Mouse (Mus musculus): ENCODE data around the gene Clstn2. TPM values are rescaled to one million over a fixed set of nuclear protein-coding genes. Genes with fewer than 3 reads are reported as not detected.

Gene Clstn2
- total and polyA plus RNA-seq, 3 experiments: not detected

DNA sequence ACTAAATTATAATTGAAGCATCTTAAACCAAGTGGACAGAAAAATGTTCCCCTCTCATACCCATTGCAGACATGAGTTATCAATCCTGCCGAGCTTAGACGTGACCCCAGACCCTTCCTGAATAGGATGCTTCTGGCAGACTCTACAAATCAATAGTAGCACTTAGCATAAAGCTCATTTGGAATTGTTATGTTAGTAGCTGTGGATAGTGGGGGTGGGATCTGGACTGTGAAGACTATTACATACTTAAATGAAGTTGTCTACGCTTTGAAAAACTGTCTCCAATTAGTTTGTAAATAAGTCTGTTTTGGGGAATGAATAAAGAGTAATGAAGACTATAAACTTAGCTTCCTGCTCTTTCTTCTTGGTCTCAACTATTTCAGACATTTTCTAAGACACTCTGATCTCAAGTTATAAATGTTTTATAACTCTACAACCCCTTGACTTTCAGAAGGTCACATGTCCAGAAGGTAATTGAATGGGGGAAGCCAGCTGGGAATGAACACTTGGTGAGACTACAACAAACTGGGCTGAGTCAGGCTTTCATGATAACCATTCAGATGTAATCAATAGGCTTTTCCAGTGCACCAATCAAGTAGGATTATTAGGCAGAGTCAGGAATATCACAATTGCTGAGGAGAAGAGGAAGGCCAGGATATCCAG, 216.7 kb downstream of the Clstn2 start:
- Histone ChIP-seq H3K4me1 (ENCODE audit: control insufficient read depth in 1 of 2, insufficient read depth in 2 of 2) (no peaks in the 10 kb centered on the region), H3K27me3 (replicated peaks) (no peaks in the 10 kb centered on the region), H3K9me3 (replicated peaks; ENCODE audit: low read length) (peaks cover 66% of the 10 kb centered on the region), H3K27ac (ENCODE audit: insufficient read depth, low read depth) (no peak overlapping the region), H3K4me3 (replicated peaks in 1 of 3; ENCODE audit: low read depth in 2 of 3, low read length in 2 of 3, poor library complexity in 1 of 3) (no peak overlapping the region), H3K4me2 (ENCODE audit: insufficient read depth, low read depth, poor library complexity, severe bottlenecking) (no peak overlapping the region), H3K9ac (ENCODE audit: insufficient read depth, low read depth) (no peak overlapping the region), H3K79me2 (replicated peaks; ENCODE audit: control insufficient read depth, extremely low read depth, insufficient read depth, poor library complexity, severe bottlenecking) (no peaks in the 10 kb centered on the region), H3K36me3 (replicated peaks in 1 of 2; ENCODE audit: control insufficient read depth in 1 of 2, insufficient read depth in 1 of 2, low read length in 1 of 2) (no peaks in the 10 kb centered on the region)
- dilution Hi-C loops (cut with MboI; ENCODE audit: extremely low pct_ligation_motif_present, extremely low pct_unique_long_range_greater_than_20kb, low sequenced_read_pairs) (no loop called here), in situ Hi-C loops (cut with MboI; ENCODE audit: low pct_ligation_motif_present, low pct_unique_long_range_greater_than_20kb, low sequenced_read_pairs) (no loop called here)
- TF ChIP-seq USF2 (conservative IDR thresholded peaks at IDR 0.05; ENCODE audit: low read depth, low read length) (no peak), POLR2A (IDR thresholded peaks at IDR 0.05; ENCODE audit: low read depth, low read length) (no peak), SMC3 (IDR thresholded peaks at IDR 0.05; ENCODE audit: low read depth, low read length) (no peak), CHD1 (IDR thresholded peaks at IDR 0.05; ENCODE audit: low read depth, low read length) (no peak), ELF1 (IDR thresholded peaks at IDR 0.05; ENCODE audit: low read depth, low read length) (no peak), MAX (IDR thresholded peaks at IDR 0.05; ENCODE audit: low read length) (no peak), NELFE (IDR thresholded peaks at IDR 0.05; ENCODE audit: low read depth, low read length) (no peak), GABPA (IDR thresholded peaks at IDR 0.05; ENCODE audit: insufficient replicate concordance, low read depth, low read length) (no peak), ZKSCAN1 (IDR thresholded peaks at IDR 0.05; ENCODE audit: borderline replicate concordance, low read depth, low read length) (no peak), MAZ (IDR thresholded peaks at IDR 0.05; ENCODE audit: low read depth, low read length) (no peak)
- no peak for DNase-seq (ENCODE audit: extremely low read depth)

DNA sequence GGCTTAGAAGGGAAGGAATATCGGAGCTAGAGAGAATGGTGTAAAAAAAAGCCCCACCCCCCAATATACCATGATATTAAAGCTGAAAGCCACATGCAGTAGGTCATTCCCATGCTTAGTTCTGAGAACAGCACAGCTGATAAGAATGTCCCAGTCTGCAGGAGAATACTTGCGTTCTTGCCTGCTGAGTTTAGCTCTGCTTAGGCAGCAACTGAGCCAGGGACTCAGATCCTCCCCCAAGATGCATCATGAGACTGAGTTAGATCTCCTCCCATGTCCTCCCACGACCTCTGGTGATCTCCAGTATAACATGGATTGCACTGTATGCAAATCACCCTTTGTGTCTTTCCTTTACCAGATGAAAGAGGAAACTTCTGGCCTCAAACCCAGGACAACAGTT, 219.8 kb downstream of the Clstn2 start:
- Histone ChIP-seq H3K27ac (ENCODE audit: insufficient read depth, low read depth) (no peak overlapping the region), H3K9ac (ENCODE audit: insufficient read depth, low read depth) (no peak overlapping the region), H3K4me3 (replicated peaks in 1 of 3; ENCODE audit: low read depth in 2 of 3, low read length in 2 of 3, poor library complexity in 1 of 3) (no peak overlapping the region), H3K4me1 (ENCODE audit: control insufficient read depth in 1 of 2, insufficient read depth in 2 of 2) (no peaks in the 10 kb centered on the region), H3K9me3 (replicated peaks; ENCODE audit: low read length) (peaks cover 66% of the 10 kb centered on the region), H3K4me2 (ENCODE audit: insufficient read depth, low read depth, poor library complexity, severe bottlenecking) (no peak overlapping the region), H3K79me2 (replicated peaks; ENCODE audit: control insufficient read depth, extremely low read depth, insufficient read depth, poor library complexity, severe bottlenecking) (no peaks in the 10 kb centered on the region), H3K36me3 (replicated peaks in 1 of 2; ENCODE audit: control insufficient read depth in 1 of 2, insufficient read depth in 1 of 2, low read length in 1 of 2) (no peaks in the 10 kb centered on the region), H3K27me3 (replicated peaks) (no peaks in the 10 kb centered on the region)
- no peak for DNase-seq (ENCODE audit: extremely low read depth)
- in situ Hi-C loops (cut with MboI; ENCODE audit: low pct_ligation_motif_present, low pct_unique_long_range_greater_than_20kb, low sequenced_read_pairs) (no loop called here), dilution Hi-C loops (cut with MboI; ENCODE audit: extremely low pct_ligation_motif_present, extremely low pct_unique_long_range_greater_than_20kb, low sequenced_read_pairs) (no loop called here)
- TF ChIP-seq PAX5 (IDR thresholded peaks at IDR 0.05; ENCODE audit: low read length) (no peak), MYC (IDR thresholded peaks at IDR 0.05; ENCODE audit: low read depth, low read length) (no peak), TBP (conservative IDR thresholded peaks at IDR 0.05; ENCODE audit: low read depth, low read length) (no peak), ZKSCAN1 (IDR thresholded peaks at IDR 0.05; ENCODE audit: borderline replicate concordance, low read depth, low read length) (no peak), ETS1 (conservative IDR thresholded peaks at IDR 0.05; ENCODE audit: low read depth, low read length) (no peak), ELF1 (IDR thresholded peaks at IDR 0.05; ENCODE audit: low read depth, low read length) (no peak), SIN3A (IDR thresholded peaks at IDR 0.05; ENCODE audit: low read length) (no peak), GABPA (IDR thresholded peaks at IDR 0.05; ENCODE audit: insufficient replicate concordance, low read depth, low read length) (no peak), MAZ (IDR thresholded peaks at IDR 0.05; ENCODE audit: low read depth, low read length) (no peak), POLR2AphosphoS2 (IDR thresholded peaks at IDR 0.05; ENCODE audit: low read depth, low read length) (no peak), RCOR1 (conservative IDR thresholded peaks at IDR 0.05; ENCODE audit: low read depth, low read length) (no peak), MEF2A (IDR thresholded peaks at IDR 0.05; ENCODE audit: borderline replicate concordance, low read depth, low read length) (no peak), CHD2 (IDR thresholded peaks at IDR 0.05; ENCODE audit: low read length) (no peak), CHD1 (IDR thresholded peaks at IDR 0.05; ENCODE audit: low read depth, low read length) (no peak), USF2 (conservative IDR thresholded peaks at IDR 0.05; ENCODE audit: low read depth, low read length) (no peak)

Data from CH12.LX (cell line).